Mouse (Mus musculus): ENCODE data around the gene Jhy.

Gene Jhy

DNA sequence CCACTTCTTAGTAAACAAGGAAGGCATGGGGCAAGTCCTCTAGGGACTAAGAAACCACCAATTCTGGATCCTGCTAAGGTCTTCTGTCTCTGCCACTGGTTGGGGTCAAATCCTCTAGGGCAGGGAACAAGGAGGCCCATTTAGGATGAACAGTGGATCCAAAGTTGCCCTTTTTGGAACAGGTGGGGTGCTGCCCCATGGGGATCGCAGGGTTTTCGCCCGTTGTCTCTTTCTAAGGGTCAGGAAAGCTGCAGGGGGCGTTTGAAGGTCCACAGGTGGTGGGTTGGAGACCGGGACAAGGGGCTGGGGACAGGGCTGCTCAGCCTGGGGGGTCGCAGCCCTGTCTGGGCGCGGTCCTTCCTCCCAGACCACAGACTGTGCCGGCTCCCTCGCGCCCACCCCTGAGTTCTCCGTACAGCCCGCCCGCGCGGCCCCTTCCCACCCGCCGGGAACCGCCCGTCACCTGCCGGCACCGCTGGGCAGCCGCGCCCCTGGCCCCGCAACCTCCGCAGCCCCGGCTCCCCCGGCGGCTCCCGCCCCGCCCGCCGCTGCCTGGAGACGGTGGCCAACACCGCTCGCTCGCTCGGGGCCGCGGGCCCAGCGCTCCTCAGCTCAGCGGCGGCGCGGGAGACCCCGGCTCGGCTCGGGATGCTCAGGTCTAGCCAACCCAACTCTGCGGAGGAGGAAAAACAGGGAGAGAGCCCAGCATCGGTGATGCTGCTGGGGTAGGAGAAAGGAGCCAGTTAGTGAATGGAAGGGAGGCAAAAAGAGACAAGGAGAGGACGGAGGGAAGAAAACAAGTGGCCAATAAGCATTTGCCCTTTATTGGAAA lies at the start of gene Jhy:
TSS of gene Jhy (minus strand) at position 533 of the 832 bp plus-strand sequence.
- peak in 1 of 2 experiments; percentile 63 for DNase-seq (ENCODE audit: low spot score in 2 of 2)

DNA sequence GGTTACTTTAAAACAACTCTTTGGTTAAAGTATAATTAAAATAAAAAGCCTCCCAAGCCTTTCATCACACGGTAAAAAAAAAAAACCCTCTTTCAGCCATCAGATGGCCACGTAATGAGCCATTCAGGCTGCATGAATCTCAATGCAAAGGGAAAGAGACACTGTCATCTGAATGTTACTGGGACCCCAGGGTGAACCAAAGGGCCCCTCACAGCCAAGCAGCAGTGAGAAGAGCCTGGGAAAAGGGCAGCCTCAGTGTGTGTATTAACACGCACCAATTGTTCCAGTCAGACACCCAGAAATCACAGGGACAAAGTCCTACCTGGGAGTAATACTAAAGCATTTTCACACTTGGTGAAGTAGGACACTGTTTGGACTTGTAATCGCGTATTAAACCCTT lies 48.5 kb upstream of the Jhy start:
- no peak for DNase-seq (ENCODE audit: low spot score in 2 of 2)

DNA sequence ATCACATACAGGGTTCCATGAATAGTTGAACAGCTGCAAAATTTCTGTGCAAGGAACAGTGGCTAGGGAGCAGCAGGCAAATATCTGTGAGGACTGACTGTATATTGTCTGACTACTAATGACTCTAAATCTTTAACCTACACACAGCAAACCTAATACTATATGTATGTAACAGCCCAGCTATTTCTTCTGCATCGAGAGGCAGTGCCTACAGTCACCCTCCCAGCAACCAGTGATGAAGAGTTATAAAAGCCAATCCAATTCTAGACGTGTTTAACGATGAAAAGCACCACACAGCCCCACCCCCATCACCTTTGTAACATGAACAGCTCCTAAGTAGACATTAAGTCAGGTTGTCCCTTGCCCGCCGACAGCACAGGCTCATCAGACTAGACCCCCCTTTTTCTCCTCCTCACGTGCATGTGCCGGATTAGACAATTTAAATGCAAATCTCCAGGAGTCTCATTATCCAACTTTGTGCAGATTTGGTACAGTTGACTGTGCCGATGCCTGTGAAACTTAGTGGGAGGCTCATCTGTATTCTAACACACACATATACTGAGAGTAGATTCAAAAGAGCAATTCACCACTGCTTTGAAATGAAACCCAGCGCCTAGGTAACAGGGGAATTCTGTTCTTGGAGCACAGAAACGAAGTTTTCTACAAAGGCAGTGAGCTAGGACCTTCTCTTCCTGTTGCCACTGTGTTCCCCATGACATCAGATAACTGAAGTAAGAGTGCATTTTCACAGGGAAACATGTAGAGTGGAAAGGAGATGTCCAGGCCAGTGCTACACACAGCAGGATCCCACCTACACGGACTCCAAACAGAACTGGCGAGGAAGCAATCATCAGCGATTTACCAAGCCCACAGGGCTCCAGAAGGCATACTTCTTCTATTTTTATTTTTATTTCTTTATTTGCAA lies 47.9 kb upstream of the Jhy start:
- DNase-seq (ENCODE audit: low spot score in 2 of 2): no peak

DNA sequence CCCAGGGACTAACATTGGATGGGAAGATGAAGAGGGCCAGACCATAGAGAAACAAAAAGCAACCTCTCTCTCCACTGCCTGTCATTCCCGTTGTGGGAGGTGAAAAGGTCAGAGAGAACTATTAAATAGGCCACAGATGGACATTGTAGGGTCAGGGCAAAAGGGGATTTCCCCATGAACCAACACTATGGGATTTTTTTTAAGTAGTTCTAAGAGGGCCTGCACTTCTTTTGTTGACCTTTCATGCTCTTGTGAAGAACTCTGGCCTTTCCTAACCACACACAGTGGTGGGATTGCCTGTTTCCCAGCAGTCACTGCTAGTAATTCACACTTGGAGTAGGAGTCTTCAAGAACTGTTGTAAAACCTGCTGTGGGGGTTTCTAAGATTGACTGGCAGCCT lies 43.9 kb upstream of the Jhy start:
- no peak for DNase-seq (ENCODE audit: low spot score in 2 of 2)

DNA sequence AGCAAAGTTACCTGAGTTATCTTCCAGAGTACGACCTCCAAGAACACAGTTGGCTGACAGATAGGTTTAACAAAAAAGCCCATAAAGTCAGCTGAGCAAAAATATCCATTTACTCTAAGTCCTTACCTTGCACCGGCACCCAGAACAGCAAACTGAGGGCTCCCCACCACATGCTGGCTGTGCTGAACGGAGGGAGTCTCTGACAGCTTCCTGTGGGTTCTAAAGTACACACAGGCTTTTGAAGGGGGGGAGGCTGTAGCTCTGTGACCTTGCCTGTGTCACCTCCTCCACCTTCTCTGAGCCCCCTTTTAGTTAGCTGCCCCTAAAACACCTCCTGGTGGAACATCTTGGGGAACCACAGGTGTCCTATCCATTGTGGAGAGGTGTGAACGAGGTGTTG lies 40.5 kb upstream of the Jhy start, which contains the start of gene Crtam:
TSS of gene Crtam (minus strand) at position 214 of the 400 bp plus-strand sequence.
- no peak for DNase-seq (ENCODE audit: low spot score in 2 of 2)

DNA sequence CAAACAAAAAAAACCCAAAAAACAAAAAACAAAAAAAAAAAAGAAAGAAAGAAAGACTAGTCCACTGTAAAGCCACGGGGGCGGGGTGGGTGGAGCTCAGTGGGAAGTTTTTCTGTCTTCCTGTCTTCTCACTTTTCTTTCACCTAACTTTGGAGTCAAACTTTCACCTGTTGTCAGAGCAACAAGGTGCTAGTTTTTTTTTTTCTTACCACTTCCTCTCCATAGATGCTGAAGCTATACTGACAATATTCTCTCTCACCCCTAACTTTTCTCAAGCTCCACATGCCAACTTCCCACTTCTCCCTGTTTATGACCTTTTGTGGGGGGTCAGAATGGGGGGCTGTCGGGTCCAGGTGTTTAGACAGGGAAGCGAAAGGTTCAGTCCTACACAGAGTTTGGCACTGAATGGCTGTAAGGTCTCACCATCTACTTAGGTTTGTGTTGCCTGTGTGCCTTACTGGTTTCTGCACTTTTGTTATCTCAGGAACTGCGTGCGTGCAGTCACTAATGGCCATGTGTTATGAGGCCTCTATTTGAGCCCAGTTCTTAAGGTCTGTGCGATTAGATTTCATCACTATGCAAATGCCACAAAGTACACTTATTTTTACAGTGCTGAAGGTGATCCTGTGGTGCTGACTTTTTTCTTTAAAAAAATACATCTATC lies 33.3 kb upstream of the Jhy start:
- no peak for DNase-seq (ENCODE audit: low spot score in 2 of 2)

DNA sequence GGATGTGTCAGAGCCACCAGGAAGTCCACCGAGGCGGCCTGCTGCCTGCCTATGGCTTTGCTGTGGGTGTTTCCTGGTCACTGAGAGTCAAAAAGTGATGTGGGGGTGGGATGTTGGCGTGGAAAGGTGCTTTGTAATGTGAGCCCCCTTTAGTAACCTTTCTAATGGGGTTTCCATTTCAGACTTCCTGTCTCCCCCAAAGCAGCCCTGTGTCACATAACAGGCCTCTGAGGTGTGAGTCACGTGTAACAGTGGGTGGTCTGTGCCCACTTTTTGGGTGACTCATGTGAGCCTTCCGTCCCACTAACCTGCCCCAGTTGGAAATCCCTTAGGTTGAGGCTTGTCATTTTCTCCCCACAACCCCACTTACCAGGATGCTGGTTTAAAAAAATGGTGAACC lies 30.2 kb upstream of the Jhy start:
- no peak for DNase-seq (ENCODE audit: low spot score in 2 of 2)

DNA sequence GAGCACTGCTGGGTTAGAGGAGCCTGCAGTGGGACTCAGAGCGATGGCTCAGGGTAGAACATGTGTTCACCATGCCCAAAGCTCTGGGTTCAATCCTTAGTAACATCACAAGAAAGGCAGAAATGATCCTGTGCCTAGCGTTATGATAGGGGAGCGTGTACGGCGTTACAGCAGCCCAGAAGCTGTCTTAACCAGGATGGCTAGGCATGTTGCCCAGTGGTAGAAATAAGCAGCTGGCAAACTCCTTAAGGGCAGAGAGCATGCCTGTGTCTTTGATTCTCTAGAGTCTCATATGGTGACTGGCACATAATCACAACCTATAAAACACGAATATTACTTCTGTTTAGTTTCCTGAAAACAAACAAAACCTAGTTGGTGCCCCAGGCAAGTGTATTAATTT lies 27.6 kb upstream of the Jhy start:
- no peak for DNase-seq (ENCODE audit: low spot score in 2 of 2)

DNA sequence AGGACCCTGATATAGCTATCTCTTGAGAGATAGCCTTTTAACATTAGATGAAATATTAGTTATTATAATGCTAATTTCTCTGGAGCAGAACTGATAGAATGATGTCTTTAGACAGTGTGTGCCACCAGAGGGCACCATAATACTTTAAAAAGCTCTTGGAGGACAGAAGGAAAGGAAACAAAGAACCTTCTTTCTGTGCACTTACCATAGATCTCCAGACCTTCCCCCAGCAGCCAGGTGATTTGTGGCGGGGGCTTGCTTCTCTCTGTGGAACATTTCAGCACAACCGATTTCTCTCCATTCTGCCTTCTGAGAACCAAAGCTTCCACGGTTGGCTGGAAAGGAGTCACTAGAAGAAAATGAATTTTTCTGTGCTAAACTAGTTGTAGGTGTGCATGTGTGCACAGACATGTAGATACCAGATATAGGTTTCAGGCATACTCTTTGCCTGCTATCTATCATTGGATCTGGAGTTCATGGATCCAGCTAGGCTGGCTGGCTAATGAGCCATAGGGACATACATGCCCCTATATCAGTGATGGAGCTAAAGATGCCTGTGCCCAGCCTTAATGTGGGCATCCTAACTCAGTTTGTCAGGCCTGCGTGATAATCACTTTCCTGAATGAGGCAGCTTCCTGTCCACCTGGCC lies 26.1 kb upstream of the Jhy start:
- peak; percentile 28 to 68 for DNase-seq (ENCODE audit: low spot score in 2 of 2)

DNA sequence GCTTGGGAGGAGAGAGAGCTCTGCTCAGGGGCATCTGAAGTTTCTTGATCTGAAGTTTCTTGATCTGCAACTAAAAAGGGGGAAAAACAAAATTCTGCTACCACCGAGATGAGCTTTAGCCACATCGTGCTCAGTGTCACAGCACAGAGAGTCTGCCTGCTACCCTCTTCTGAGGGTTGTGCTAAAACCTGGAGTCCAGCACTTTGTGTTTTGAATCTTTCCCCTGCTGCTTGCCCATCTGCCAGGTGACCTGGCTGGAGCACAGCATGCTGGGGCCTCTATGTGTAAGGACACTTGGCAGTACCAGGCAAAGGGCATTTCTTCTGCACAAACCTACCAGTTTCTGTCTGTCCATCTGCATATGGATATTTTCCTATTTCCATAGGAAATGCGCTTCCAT lies 20.4 kb upstream of the Jhy start:
- no peak for DNase-seq (ENCODE audit: low spot score in 2 of 2)

DNA sequence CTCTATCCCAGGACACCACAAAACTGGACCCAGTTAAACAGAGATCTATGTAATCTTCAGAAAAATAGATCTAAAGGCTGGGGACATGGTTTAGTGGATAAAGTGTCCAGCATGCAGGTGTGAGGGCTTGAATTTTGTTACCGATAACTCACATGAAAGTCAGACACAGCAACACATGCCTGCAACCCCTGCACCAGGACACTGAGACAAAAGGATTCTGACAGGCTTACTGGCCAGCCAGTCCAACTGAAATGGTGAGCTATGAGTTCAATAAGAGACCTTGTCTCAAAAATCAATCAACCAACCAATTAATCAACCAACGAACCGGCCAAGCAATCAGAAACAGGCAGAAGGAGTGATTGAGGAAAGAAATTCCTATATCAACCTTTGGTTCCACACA lies 19.8 kb upstream of the Jhy start:
- no peak for DNase-seq (ENCODE audit: low spot score in 2 of 2)

DNA sequence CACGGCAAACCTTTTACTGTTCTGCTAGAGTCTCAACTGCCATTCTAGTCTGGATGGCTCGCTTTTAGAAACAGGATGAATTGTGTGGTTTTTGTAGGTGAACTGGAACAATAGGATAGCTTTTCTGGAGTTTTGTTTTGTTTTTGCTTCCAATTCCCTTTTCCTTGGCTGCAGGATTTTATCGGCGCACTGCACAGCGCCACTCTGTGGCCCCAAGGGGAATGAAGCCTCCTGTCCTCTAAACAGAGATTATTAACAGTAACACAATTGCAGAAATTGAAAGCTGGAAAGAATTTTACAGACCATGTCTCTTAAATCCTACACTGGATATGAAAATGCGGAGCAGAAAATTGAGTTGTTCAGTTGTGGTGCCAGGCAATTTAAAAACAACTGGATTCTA lies 18.6 kb upstream of the Jhy start:
- no peak for DNase-seq (ENCODE audit: low spot score in 2 of 2)

DNA sequence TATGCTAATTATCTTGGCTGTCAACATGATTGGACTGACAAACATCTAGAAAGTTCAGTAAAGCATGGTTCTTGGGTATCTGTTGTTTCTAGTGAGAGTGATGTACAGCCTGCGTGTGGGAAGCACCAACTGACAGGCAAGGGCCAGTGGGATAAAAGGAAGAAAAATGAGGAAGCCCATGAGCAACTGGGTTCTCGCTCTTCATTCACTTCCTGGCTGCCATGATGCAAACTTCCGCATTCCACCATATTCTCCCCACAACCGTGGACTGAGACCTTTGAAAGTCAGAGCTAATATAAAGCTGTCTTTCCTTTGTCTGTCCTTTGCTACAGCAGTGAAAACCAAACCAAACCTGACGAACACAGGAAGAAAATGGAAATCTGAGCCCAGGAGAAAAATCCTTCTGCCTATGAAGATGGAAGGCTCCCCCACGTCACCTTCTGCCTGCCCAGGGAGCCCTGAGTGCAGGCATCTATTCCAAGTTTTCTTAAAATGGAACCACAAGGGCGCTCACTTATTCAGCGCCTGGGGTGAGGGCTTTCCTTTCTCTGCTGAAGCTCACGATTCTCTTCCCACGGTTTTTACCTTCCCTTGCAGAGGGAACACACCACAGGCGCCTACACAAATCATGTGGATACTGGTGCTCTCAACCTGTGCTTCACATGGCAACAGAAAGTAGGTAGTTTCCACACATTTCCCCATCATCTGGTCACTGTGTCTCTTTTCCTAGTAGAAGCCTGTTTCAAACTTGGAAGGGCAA lies 10.3 kb upstream of the Jhy start:
- DNase-seq (ENCODE audit: low spot score in 2 of 2): no peak

DNA sequence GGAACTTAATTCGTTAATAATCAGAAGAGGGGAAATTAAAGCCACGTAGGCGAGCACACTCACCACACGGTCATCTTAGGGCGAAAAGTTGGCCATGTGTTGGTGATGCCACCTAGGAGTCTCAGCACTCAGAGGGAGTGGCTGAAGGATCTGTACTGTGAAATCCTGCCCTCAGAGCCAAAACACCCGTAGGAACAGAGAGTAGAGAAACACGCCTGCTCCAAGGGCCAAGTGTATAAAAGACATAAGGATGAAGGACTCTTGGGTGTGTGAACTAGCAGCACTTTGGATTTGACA lies 448 bp upstream of the Jhy start:
- DNase-seq (ENCODE audit: low spot score in 2 of 2): no peak

DNA sequence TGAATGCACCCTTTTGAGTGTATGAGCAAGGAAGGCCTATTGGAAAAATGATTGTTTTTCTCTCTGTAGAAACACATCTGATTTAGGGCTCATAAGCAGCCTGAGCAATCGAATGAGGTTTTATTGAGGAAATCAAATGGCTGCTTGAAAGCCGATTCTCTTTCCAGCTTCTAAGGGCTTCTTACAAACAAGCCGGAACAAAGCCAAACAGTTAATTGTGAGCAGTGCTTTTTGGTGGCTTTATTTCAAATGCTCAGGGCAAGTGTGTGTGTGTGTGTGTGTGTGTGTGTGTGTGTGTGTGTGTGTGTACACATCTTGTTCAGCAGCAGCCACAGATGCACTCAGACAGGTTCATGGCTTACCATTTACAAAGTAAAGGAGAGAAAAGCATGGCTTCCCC lies 2.5 kb downstream of the Jhy start:
- DNase-seq (ENCODE audit: low spot score in 2 of 2): no peak

DNA sequence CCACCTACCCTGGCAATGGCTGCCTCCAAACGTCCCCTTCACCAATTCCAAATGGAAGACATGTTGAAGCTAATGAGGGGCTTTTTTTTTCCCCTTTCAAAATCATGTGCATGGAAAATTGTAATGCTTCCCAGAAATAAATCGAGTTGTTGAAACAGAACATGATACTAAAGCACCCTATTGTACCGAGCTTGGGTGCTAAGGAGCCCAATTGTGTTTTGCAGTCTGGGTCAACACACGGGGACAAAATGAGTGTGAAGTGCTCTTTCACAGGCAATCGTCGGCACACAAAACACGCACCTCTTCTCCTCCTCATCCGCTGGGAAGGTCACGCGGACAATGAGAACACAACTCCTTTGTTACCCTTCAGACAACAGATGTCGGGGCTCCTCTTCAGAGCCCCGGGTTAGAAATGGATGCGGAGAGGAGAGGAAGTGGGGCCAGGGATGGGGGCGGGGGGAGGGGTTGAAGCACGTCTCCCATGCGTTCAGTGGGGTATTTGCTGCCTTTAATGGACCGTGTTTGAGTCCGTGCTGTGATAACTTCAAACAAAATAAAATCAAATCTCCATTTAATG lies 14.8 kb downstream of the Jhy start:
- no peak for DNase-seq (ENCODE audit: low spot score in 2 of 2)

DNA sequence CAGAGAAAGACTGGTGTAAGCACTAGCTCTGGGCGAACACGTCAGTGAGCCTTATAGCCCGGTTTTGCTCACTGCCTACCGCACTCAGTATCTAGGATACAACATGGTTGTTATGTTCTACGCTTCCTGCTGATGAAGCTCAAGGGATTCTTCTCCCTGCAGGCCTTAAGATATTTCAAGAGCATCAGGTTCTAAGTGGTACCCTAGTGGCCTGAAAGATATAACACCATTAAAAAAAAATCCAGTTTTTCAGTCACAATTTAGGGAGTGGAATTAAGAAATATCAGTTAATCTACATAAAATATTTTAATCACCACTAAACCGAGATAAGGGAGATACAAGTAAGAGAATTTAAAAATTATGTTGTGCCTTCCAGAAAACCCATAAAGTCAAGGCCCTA lies 15.4 kb downstream of the Jhy start:
- DNase-seq (ENCODE audit: low spot score in 2 of 2): no peak

DNA sequence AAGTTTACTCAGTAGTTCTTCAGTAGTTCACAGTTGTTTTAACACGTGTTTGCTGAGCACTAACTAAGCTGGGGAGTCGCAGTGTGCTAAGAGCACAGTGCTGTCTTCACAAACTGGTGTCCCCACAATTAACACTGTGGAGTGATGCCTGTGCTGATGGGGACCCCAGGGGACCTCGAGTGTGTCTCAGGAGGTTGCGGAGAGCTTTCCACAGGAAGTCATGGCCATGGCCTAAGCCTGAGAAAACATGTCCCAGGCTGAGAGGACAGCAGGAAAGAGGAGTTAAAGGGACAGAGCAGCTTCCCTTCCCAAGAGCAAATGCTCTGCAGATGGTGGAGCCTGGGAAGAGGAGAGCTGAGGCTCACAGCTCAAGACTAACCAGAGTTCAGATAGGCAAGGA lies 16.8 kb downstream of the Jhy start:
- no peak for DNase-seq (ENCODE audit: low spot score in 2 of 2)

DNA sequence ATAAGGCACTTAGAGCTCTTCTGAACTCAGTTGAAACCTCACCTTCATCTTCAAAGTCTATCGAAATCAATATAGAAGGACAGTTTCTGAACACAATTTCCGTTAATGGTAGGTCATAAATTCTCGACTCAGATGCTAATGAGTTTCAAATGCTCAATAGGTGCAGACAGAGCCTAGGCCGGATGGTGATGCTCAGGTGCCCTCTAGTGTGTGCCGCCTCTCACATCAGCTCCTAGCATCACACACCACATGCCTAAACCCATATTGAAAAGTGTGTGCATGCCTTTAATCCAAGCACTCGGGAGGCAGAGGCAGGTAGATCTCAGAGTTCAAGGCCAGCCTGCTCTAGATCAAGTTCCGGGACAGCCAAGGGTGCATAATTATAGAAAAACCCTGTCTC lies 26.5 kb downstream of the Jhy start:
- DNase-seq (ENCODE audit: low spot score in 2 of 2): no peak

DNA sequence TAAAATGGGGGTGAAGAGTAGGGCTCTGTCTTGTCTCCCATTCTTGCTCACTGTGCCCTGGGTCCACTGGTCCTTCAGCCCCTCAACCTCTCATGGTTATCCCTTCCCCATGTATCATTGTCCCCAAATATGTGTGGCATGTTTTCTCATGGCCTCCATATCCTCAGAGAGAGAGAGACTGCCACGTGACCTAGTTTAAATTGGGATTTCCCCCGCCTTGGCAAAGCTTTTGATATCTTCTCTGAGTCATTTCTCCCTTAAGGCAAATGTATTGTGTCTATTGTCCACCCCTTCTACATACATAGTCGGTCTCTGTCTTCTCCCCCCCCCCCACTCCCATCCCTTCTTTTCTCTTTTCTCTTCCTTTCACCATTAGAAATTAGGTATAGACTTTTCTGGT lies 30.6 kb downstream of the Jhy start:
- no peak for DNase-seq (ENCODE audit: low spot score in 2 of 2)
